Mouse (Mus musculus) testis, postnatal 14 days (tissue): ENCODE results near the gene Rac1.

Source experiments
- DNase-seq: peaks from one replicate; pipeline ENCODE4 v3.0.0; 2021; ENCODE audit warnings: low spot score

Rac1 gene

GRCm38 (mm10) chr5:143491736-143492135, 36.1 kb downstream of the Rac1 start:
- no peak for DNase-seq

GRCm38 (mm10) chr5:143489749-143490342, 38.0 kb downstream of the Rac1 start:
- DNase-seq, result no peak

GRCm38 (mm10) chr5:143487998-143488397, 39.8 kb downstream of the Rac1 start:
- no peak for DNase-seq

- no peak for DNase-seq
These were observed 40.6 kb downstream of the Rac1 start for GRCm38 (mm10) chr5:143487193-143487592.

GRCm38 (mm10) chr5:143484955-143485354, 42.9 kb downstream of the Rac1 start:
- no peak for DNase-seq

GRCm38 (mm10) chr5:143477901-143478300, 49.9 kb downstream of the Rac1 start:
- no peak for DNase-seq

GRCm38 (mm10) chr5:143476013-143476412, 51.8 kb downstream of the Rac1 start:
- no peak for DNase-seq

DNA sequence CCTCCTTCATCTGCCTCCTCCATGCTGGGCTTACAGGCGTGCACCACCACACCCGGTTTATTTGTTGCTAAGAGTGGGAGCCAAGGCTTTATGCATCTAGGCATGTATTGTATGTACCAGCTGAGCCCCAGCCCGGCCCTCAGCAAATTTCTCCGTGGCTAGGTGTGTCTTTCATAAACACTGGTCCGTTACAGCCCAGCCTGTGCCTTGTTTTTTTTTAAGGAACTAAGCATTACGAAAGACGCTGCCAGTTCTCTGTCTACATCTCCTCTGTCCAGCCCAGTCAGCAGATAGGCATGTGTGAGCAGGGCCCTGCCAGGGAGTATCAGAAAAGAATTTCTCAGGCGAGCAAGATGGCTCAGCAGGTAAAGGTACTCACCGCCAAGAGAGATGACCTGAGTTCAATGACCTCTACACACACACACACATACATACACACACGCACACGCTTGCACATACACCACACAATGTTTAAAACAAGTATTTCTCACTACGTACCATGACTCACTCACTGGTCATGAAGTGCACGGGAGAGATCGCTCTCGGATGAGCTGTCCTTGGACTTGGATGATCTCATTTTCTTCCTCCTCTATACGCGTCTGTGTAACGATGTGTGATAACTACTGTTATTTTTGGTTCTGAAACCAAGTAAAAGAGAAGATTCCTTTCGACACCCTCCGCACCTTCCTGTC, 52.5 kb downstream of the Rac1 start:
- no peak for DNase-seq

GRCm38 (mm10) chr5:143471953-143472618, 55.8 kb downstream of the Rac1 start:
- DNase-seq, result no peak

DNA sequence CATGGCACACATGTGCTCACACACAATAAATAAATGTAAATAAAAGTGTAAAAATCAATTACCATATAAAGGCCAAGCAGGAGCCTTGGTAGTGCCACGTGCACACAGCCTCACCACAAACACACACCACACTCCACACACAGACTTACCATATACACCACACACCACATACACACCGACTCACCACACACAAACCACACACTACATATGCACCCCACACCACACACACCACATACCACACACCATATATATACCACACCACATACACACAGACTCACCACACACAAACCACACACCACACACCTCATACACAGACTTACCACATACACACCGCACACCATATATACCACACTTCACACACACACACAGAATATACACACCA, 56.7 kb downstream of the Rac1 start:
- DNase-seq, result no peak

DNA sequence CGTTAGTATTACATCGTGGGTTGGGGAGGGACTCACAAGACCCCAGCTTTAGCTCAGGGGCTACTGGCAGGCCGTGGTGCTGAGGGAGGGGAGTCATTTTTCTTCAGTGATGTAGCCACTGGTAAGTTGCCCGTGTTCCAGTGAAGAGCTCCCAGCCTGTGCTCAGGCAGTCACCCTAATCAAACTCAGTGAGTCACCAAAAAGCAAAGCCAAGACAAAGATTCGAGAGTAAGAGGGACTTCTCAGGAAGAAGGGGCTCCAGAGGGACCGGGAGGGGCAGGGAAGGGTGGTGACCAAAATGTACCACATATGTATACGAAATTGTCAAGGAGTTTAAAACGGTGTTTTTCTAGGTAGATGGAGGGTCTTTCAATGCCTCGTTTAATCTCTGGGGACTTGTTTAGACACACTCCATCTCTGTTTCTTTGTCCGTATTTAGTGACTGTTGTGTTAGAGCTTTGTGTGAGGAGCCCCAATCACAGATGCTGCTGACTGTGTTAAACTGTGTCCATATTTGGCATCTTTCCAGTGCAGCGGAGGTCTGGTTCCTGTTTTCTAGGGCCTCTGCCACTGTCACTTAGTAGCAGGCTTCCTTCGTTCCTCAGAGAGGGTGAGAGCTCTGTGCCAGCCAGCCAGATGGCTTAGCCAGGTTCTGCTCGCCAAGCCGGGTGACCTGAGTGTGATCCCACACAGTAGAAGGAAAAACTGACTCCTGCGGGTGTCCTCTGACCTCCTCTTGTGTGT, 57.2 kb downstream of the Rac1 start:
- DNase-seq, result no peak

GRCm38 (mm10) chr5:143469628-143470027, 58.2 kb downstream of the Rac1 start:
- DNase-seq, result no peak

DNA sequence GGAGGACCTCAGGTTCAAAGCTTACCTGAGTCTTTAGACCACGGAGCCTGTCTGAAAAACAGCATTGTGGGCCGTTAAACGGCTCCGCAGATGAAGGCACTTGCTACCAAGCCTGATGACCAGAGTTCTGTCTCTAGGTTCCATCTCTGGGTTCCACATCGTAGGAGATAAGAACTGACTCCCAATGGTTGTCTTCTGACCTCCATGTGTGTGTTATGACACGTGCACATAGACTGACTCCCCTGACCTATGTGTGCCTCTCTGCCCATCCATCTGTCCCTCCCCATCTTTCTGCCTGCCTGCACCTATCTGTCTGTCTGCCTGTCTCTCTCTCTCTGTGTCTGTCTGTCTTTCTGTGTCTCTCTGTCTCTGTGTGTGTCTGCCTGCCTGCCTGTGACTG, 59.9 kb downstream of the Rac1 start:
- no peak for DNase-seq

- DNase-seq, result no peak
These were observed 60.8 kb downstream of the Rac1 start for GRCm38 (mm10) chr5:143466891-143467669.

- DNase-seq, result no peak
These were observed 62.4 kb downstream of the Rac1 start for GRCm38 (mm10) chr5:143465156-143466085.

GRCm38 (mm10) chr5:143464757-143465118, 63.1 kb downstream of the Rac1 start:
- no peak for DNase-seq

- peak; percentile 89 for DNase-seq
These were observed 63.6 kb downstream of the Rac1 start, which contains the start of gene Daglb for GRCm38 (mm10) chr5:143464100-143464756. Gene Daglb, plus strand, starts transcription at chr5:143464584.

GRCm38 (mm10) chr5:143463671-143464070, 64.2 kb downstream of the Rac1 start:
- no peak for DNase-seq
